Mouse (Mus musculus) heart, adult 2 months (tissue): Measurements from ENCODE around the gene Cltb. TPM values are rescaled to one million over a fixed set of nuclear protein-coding genes. Genes with fewer than 3 reads are reported as not detected.

ENCODE experiments used
- DNase-seq, 2 experiments: peaks; one replicate each; pipeline ENCODE4 v3.0.0; 2021
- H3K27ac ChIP-seq: fragments of 200-600 bp; 2 replicates; pipeline ENCODE4 v1.8.1; 2022
- H3K27me3 ChIP-seq: fragments of 200-500 bp; 2 replicates; pipeline ENCODE4 v1.6.1; 2012; ENCODE audit warnings: mild to moderate bottlenecking, low read length, inconsistent platforms, mixed read lengths; ENCODE audit not compliant: control insufficient read depth, insufficient read depth
- H3K36me3 ChIP-seq: fragments of 200-500 bp; 2 replicates; pipeline ENCODE4 v1.6.1; 2012; ENCODE audit warnings: low read length, inconsistent platforms; ENCODE audit not compliant: control insufficient read depth, insufficient read depth
- H3K4me1 ChIP-seq: fragments of 200-500 bp; 2 replicates; pipeline ENCODE4 v1.6.1; 2011; ENCODE audit warnings: low read length; ENCODE audit not compliant: control insufficient read depth, insufficient read depth
- H3K4me3 ChIP-seq: fragments of 200-600 bp; 2 replicates; pipeline ENCODE4 v1.8.1; 2022
- H3K79me2 ChIP-seq: fragments of 200-500 bp; replicated peaks from 2 replicates; pipeline ENCODE4 v1.6.1; 2012; ENCODE audit warnings: mild to moderate bottlenecking, inconsistent platforms, low read length, moderate library complexity, mixed read lengths; ENCODE audit not compliant: control insufficient read depth, insufficient read depth
- H3K9ac ChIP-seq: fragments of 200-500 bp; 2 replicates; pipeline ENCODE4 v1.6.1; 2012; ENCODE audit warnings: low read depth, mild to moderate bottlenecking, control low read depth, inconsistent platforms, low read length, mixed read lengths
- CTCF ChIP-seq: fragments of 200-600 bp; IDR thresholded peaks from 2 replicates; pipeline ENCODE4 v1.8.1; 2022; ENCODE audit warnings: antibody characterized with exemption, mild to moderate bottlenecking, moderate library complexity
- EP300 ChIP-seq: fragments of 200-500 bp; IDR thresholded peaks from 2 replicates; pipeline ENCODE4 v1.6.1; 2011; ENCODE audit warnings: low read depth, low read length, control low read depth; ENCODE audit not compliant: insufficient read depth
- POLR2A ChIP-seq: fragments of 200-500 bp; IDR thresholded peaks from 2 replicates; pipeline ENCODE4 v1.6.1; 2011; ENCODE audit warnings: mild to moderate bottlenecking, low read depth, low read length, control low read depth; ENCODE audit not compliant: insufficient read depth
- WGBS: fragments of 180-500 bp; shearing (Covaris S2); methylation state at CpG from one replicate; pipeline ENCODE4 v1.1.7; 2018; 5-methylcytosine and 5-hydroxymethylcytosine counted together
- intact Hi-C: fragments of 180-260 bp; cut with DNase I; formaldehyde crosslinking; loops from one replicate; pipeline ENCODE4 v1.15.1; 2025
- microRNA-seq, 2 experiments: library from miRNA; unstranded; fragments of <30 nt; microRNA quantifications; one replicate each; pipeline ENCODE4 v1.2.0; 2021
- polyA plus RNA-seq: library from polyadenylated mRNA; depleted of rRNA; stranded (reverse); fragments of >200 nt; gene quantifications from 2 replicates; pipeline ENCODE4 v1.2.3, GENCODE M21; 2012; rRNA removed
- total RNA-seq, 2 experiments: library from RNA; stranded (reverse); gene quantifications; 2 replicates each; pipeline ENCODE4 v1.2.3; 2021

The Cltb gene
- total and polyA plus RNA-seq, 3 experiments: 64.1 to 105 (median 96.6) TPM

- DNase-seq: no peak
- H3K79me2 ChIP-seq: peaks cover 2% of the 10 kb centered on the region; the same call in 1 of the 2 replicates
- H3K4me1 ChIP-seq: peaks cover 3% of the 10 kb centered on the region; the same call in 1 of the 2 replicates
- H3K4me3 ChIP-seq: no peak overlapping the region
- no peaks in the 10 kb centered on the region for H3K27me3 ChIP-seq
- WGBS: 93% methylated on average over 9 of the region's 9 CpGs
- H3K27ac ChIP-seq: no peak overlapping the region
- no peak overlapping the region for H3K9ac ChIP-seq
- H3K36me3 ChIP-seq: no peaks in the 10 kb centered on the region
- intact Hi-C loops: no loop called here
- TF ChIP-seq EP300: no peak
- TF ChIP-seq CTCF: no peak
- TF ChIP-seq POLR2A: no peak
Observed at GRCm38 (mm10) chr13:54556176-54556575, 55.0 kb downstream of the Cltb start.

- Histone ChIP-seq H3K36me3 (no peaks in the 10 kb centered on the region), H3K4me1 (no peaks in the 10 kb centered on the region), H3K4me3 (no peak overlapping the region), H3K9ac (no peak overlapping the region), H3K27ac (no peak overlapping the region), H3K79me2 (no peaks in the 10 kb centered on the region), H3K27me3 (no peaks in the 10 kb centered on the region)
- intact Hi-C loops: no loop called here
- WGBS: 91% methylated on average over 7 of the region's 7 CpGs
- no peak for DNase-seq
- TF ChIP-seq CTCF: no peak
- TF ChIP-seq POLR2A: no peak
Observed at GRCm38 (mm10) chr13:54548036-54548435, 63.1 kb downstream of the Cltb start.

Small RNAs within 50 kb of the gene (microRNA-seq; reads per million reads assigned to microRNA genes)
- 0 reads per million in 2 experiments for gene Gm24195

Other genes starting within 250 kb of the Cltb start
- gene Cplx2, start 240.0 kb downstream of the Cltb start, total RNA-seq: 1 to 10 TPM; 2.3 to 2.4 TPM
- 3.0 and 4.2 TPM in 2 replicates for gene Cplx2, start 240.0 kb downstream of the Cltb start, polyA plus RNA-seq
- 10 to 100 TPM; 19.3 to 20.6 TPM for gene Thoc3, start 142.5 kb downstream of the Cltb start, total RNA-seq
- gene Thoc3, start 142.5 kb downstream of the Cltb start, polyA plus RNA-seq: 10.7 and 16.7 TPM in 2 replicates
- gene Simc1, start 107.6 kb downstream of the Cltb start, total RNA-seq: 1 to 10 TPM; 1.7 TPM
- 1.9 and 2.8 TPM in 2 replicates for gene Simc1, start 107.6 kb downstream of the Cltb start, polyA plus RNA-seq
- gene 4833439L19Rik, start 45.9 kb downstream of the Cltb start, total RNA-seq: 10 to 100 TPM; 84.8 to 93.1 TPM
- gene 4833439L19Rik, start 45.9 kb downstream of the Cltb start, polyA plus RNA-seq: 114 and 175 TPM in 2 replicates
- 1 to 10 TPM; 6.2 to 6.8 TPM for gene Arl10, start 36.3 kb downstream of the Cltb start, total RNA-seq
- gene Arl10, start 36.3 kb downstream of the Cltb start, polyA plus RNA-seq: 8.9 and 11.8 TPM in 2 replicates
- 10 to 100 TPM; 16.5 to 17.1 TPM for gene Nop16, start 21.3 kb downstream of the Cltb start, total RNA-seq
- gene Nop16, start 21.3 kb downstream of the Cltb start, polyA plus RNA-seq: 5.9 and 10.0 TPM in 2 replicates
- 100 to 1,000 TPM; 169 to 189 TPM for gene Higd2a, start 21.1 kb downstream of the Cltb start, total RNA-seq
- 189 and 270 TPM in 2 replicates for gene Higd2a, start 21.1 kb downstream of the Cltb start, polyA plus RNA-seq
- gene Faf2, start 10.4 kb upstream of the Cltb start, total RNA-seq: 10 to 100 TPM; 20.4 to 21.4 TPM
- 9.2 and 17.2 TPM in 2 replicates for gene Faf2, start 10.4 kb upstream of the Cltb start, polyA plus RNA-seq
- gene Rnf44, start 82.6 kb upstream of the Cltb start, total RNA-seq: 10 to 100 TPM; 51.6 to 54.6 TPM
- gene Rnf44, start 82.6 kb upstream of the Cltb start, polyA plus RNA-seq: 69.2 and 94.5 TPM in 2 replicates
- not detected for gene Cdhr2, start 90.1 kb upstream of the Cltb start, total RNA-seq
- 0.04 TPM in 1 of 2 replicates, not detected in the other for gene Cdhr2, start 90.1 kb upstream of the Cltb start, polyA plus RNA-seq
- gene Gprin1, start 138.5 kb upstream of the Cltb start, total RNA-seq: not detected
- 0.03 TPM in 1 of 2 replicates, not detected in the other for gene Gprin1, start 138.5 kb upstream of the Cltb start, polyA plus RNA-seq
- not detected for gene Sncb, start 155.3 kb upstream of the Cltb start, total RNA-seq
- 0.20 and 0.31 TPM in 2 replicates for gene Sncb, start 155.3 kb upstream of the Cltb start, polyA plus RNA-seq
- not detected for gene Eif4e1b, start 172.7 kb upstream of the Cltb start, total RNA-seq
- gene Eif4e1b, start 172.7 kb upstream of the Cltb start, polyA plus RNA-seq: not detected in 2 replicates
- gene Tspan17, start 178.0 kb upstream of the Cltb start, total RNA-seq: 10 to 100 TPM; 10.0 to 12.7 TPM
- 7.2 and 7.6 TPM in 2 replicates for gene Tspan17, start 178.0 kb upstream of the Cltb start, polyA plus RNA-seq